Mouse (Mus musculus) stomach, embryonic 15.5 days (tissue): ENCODE measurements at regions not wholly inside any gene's neighbourhood (a gene's known extent, or its start where the extent isn't known, plus 50 kb on each side); places are given as distances from the start of the nearest gene placed in this dataset.
A peak's percentile ranks its signal among the peaks of the same experiment; 100 is the strongest.

Experiments used
- ATAC-seq: fragments of 200-750 bp; cut with Nextera tagmentation; 2 replicates; pipeline ENCODE4 v1.8.0; 2017; ENCODE audit warnings: low read depth, moderate number of reproducible peaks, moderate TSS enrichment; ENCODE audit not compliant: insufficient read depth, low FRiP score
- H3K27ac ChIP-seq: fragments of 300-500 bp; sonication (generic); 2 replicates; pipeline ENCODE4 v1.5.1; 2015; ENCODE audit warnings: mild to moderate bottlenecking, inconsistent platforms
- H3K27me3 ChIP-seq: fragments of 300-500 bp; sonication (generic); replicated peaks from 2 replicates; pipeline ENCODE4 v1.6.1; 2015; ENCODE audit warnings: inconsistent platforms
- H3K36me3 ChIP-seq: fragments of 300-500 bp; sonication (generic); 2 replicates; pipeline ENCODE4 v1.6.1; 2015; ENCODE audit warnings: inconsistent platforms
- H3K4me1 ChIP-seq: fragments of 300-500 bp; sonication (generic); 2 replicates; pipeline ENCODE4 v1.6.1; 2015; ENCODE audit warnings: inconsistent platforms
- H3K4me2 ChIP-seq: fragments of 300-500 bp; sonication (generic); 2 replicates; pipeline ENCODE4 v1.6.1; 2015; ENCODE audit warnings: mild to moderate bottlenecking, inconsistent platforms
- H3K4me3 ChIP-seq: fragments of 300-500 bp; sonication (generic); replicated peaks from 2 replicates; pipeline ENCODE4 v1.5.1; 2015; ENCODE audit warnings: inconsistent platforms
- H3K9ac ChIP-seq: fragments of 300-500 bp; sonication (generic); 2 replicates; pipeline ENCODE4 v1.6.1; 2015; ENCODE audit warnings: inconsistent platforms
- H3K9me3 ChIP-seq: fragments of 300-500 bp; sonication (generic); 2 replicates; pipeline ENCODE4 v1.6.1; 2016; ENCODE audit warnings: inconsistent platforms
- WGBS: fragments of 180-500 bp; shearing (Covaris S2); methylation state at CpG from one replicate; pipeline ENCODE4 v1.1.7; 2015; 5-methylcytosine and 5-hydroxymethylcytosine counted together

GRCm38 (mm10) chr5:80484676-80485075, 535.3 kb upstream of the Adgrl3 start:
- Histone ChIP-seq H3K27ac (no peak overlapping the region), H3K4me1 (no peaks in the 10 kb centered on the region), H3K27me3 (no peaks in the 10 kb centered on the region), H3K36me3 (no peaks in the 10 kb centered on the region), H3K4me2 (no peak overlapping the region), H3K4me3 (no peak overlapping the region), H3K9ac (no peak overlapping the region), H3K9me3 (no peaks in the 10 kb centered on the region)
- ATAC-seq: no peak
- 70% methylated on average over 3 of the region's 3 CpGs for WGBS

- H3K9ac ChIP-seq: no peak overlapping the region
- no peak overlapping the region for H3K4me2 ChIP-seq
- no peak for ATAC-seq
- no peak overlapping the region for H3K4me3 ChIP-seq
- no peaks in the 10 kb centered on the region for H3K36me3 ChIP-seq
- 89% methylated on average over 1 of the region's 1 CpGs for WGBS
- no peaks in the 10 kb centered on the region for H3K4me1 ChIP-seq
- no peak overlapping the region for H3K27ac ChIP-seq
- H3K9me3 ChIP-seq: no peaks in the 10 kb centered on the region
- H3K27me3 ChIP-seq: no peaks in the 10 kb centered on the region
These were observed 531.6 kb upstream of the Adgrl3 start for GRCm38 (mm10) chr5:80488332-80488731.

- Histone ChIP-seq H3K4me3 (no peak overlapping the region), H3K27me3 (no peaks in the 10 kb centered on the region), H3K9ac (no peak overlapping the region), H3K27ac (no peak overlapping the region), H3K9me3 (no peaks in the 10 kb centered on the region), H3K36me3 (no peaks in the 10 kb centered on the region), H3K4me2 (no peak overlapping the region), H3K4me1 (no peaks in the 10 kb centered on the region)
- 23% methylated on average over 2 of the region's 2 CpGs for WGBS
- no peak for ATAC-seq
These were observed 511.3 kb upstream of the Adgrl3 start for GRCm38 (mm10) chr5:80508672-80509071.

DNA sequence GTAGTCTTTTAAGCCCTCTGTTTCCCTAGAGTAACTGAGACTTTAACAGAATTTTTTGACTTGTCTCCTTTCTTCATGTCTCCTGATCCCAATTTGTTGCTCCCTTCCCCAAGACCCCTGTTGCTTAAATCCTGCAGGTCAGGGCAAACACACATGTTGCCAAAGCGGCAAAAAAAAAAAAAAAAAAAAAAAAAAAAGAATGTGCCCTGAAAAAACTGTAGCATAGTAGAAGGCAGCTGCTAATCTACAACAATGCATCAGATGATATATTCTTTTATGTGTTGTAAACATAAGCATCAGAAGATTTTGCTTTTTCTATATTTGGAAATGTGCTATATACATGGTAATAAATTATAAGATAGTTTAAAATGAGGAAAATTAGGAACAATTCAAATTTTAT, 479.9 kb upstream of the Adgrl3 start:
- Histone ChIP-seq H3K4me1 (no peaks in the 10 kb centered on the region), H3K27me3 (no peaks in the 10 kb centered on the region), H3K4me3 (no peak overlapping the region), H3K27ac (no peak overlapping the region), H3K36me3 (no peaks in the 10 kb centered on the region), H3K9me3 (no peaks in the 10 kb centered on the region), H3K9ac (no peak overlapping the region), H3K4me2 (no peak overlapping the region)
- ATAC-seq: no peak
- 62% methylated on average over 1 of the region's 1 CpGs for WGBS

DNA sequence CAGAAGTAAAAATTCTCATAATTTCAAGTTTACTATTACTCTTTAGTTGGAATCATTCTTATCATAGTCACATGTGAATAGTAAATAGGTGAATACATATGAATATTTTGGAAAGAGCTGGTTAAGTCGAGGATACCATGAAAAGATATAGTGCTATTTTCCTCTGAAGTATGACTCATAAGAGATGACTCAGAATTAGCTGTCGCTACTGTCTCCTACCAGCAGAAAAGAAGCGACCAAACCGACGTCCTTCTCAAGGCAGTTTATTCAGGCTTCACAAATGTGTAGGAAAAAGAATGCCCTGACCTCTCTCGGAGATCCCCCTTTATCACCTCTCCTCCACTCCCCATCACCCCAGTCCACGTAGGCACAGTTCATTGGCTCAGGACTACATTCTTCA, 468.3 kb upstream of the Adgrl3 start:
- no peak overlapping the region for H3K9ac ChIP-seq
- H3K27ac ChIP-seq: no peak overlapping the region
- no peaks in the 10 kb centered on the region for H3K27me3 ChIP-seq
- no peaks in the 10 kb centered on the region for H3K4me1 ChIP-seq
- no peaks in the 10 kb centered on the region for H3K9me3 ChIP-seq
- ATAC-seq: no peak
- H3K4me3 ChIP-seq: no peak overlapping the region
- no peaks in the 10 kb centered on the region for H3K36me3 ChIP-seq
- WGBS: 80% methylated on average over 7 of the region's 7 CpGs
- no peak overlapping the region for H3K4me2 ChIP-seq

DNA sequence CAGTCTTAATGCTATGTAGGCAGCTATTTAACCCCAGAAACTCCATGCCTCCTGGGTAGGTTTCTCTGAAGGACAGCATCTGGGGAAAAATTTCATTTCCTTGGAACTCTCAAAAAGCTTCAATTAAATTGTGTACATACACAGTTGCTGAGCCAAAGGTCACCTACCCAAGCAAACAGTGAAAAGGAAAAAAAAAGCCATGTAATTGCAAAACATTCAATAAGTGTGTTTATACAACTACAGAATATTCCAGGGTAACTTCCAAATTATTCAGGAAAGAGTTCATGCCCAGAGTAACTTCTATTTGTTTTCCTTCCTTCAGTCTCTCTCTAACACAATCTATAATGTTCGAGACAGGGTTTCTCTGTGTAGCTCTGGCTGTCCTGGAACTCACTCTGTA, 441.2 kb upstream of the Adgrl3 start:
- Histone ChIP-seq H3K27me3 (no peaks in the 10 kb centered on the region), H3K36me3 (no peaks in the 10 kb centered on the region), H3K4me3 (no peak overlapping the region), H3K9me3 (no peaks in the 10 kb centered on the region), H3K4me2 (no peak overlapping the region), H3K27ac (no peak overlapping the region), H3K9ac (no peak overlapping the region), H3K4me1 (no peaks in the 10 kb centered on the region)
- WGBS: 70% methylated on average over 1 of the region's 1 CpGs
- no peak for ATAC-seq

DNA sequence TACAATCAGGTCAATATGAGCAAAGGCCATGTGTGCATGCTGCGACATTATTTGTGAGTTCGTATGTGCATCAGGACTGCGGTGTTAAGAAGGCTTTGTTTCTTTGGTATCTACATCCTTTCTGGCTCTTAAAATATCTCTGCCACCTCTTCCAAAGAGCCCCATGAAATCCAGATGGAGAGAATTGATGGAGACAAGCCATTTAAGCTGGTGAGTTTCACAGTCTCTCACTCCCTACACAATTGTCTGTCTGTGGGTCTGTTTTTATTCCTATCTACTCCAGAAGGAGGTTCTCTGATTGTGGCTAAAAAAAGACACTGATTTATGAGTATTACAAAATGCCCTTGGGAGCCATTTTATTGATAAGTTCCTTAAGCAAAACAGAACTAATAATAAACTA, 408.4 kb upstream of the Adgrl3 start:
- Histone ChIP-seq H3K27me3 (no peaks in the 10 kb centered on the region), H3K9ac (no peak overlapping the region), H3K4me2 (no peak overlapping the region), H3K36me3 (no peaks in the 10 kb centered on the region), H3K4me1 (no peaks in the 10 kb centered on the region), H3K9me3 (no peaks in the 10 kb centered on the region), H3K27ac (no peak overlapping the region), H3K4me3 (no peak overlapping the region)
- WGBS: over 99% methylated on average over 3 of the region's 3 CpGs
- ATAC-seq: no peak

GRCm38 (mm10) chr5:80627225-80627624, 392.7 kb upstream of the Adgrl3 start:
- no peaks in the 10 kb centered on the region for H3K36me3 ChIP-seq

DNA sequence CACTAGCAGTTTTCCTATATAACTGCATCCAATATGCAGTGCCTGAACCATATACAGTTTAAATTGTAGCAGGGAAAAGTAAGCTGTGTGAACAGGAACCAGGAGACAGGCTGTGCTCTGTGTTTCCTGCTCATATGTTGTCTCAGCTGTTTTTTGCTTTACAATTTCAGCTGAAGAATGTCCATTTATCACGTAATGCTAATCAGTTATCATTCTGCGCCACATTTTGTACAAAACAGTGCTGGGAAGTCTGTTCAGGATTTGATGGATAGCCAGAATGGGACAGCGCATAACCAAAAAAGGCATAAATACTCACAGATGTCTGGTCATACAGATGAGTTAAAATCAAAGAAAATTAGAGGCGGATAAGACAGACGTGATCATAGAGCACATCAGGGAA, 360.9 kb upstream of the Adgrl3 start:
- H3K27me3 ChIP-seq: no peaks in the 10 kb centered on the region
- no peak overlapping the region for H3K4me3 ChIP-seq
- 30% methylated on average over 5 of the region's 5 CpGs for WGBS
- H3K4me2 ChIP-seq: no peak overlapping the region
- H3K9ac ChIP-seq: no peak overlapping the region
- H3K27ac ChIP-seq: peak overlapping the region; percentile 18; the same call in 1 of the 2 replicates
- no peaks in the 10 kb centered on the region for H3K9me3 ChIP-seq
- no peaks in the 10 kb centered on the region for H3K4me1 ChIP-seq
- no peaks in the 10 kb centered on the region for H3K36me3 ChIP-seq
- peak; percentile 47; the same call in 1 of the 2 replicates for ATAC-seq

More at GRCm38 (mm10) chr5:80627225-80627624, 392.7 kb upstream of the Adgrl3 start:
- H3K9ac ChIP-seq: no peak overlapping the region
- H3K4me2 ChIP-seq: no peak overlapping the region
- no peak overlapping the region for H3K4me3 ChIP-seq
- H3K27ac ChIP-seq: no peak overlapping the region
- H3K9me3 ChIP-seq: no peaks in the 10 kb centered on the region
- peak; percentile 31; the same call in 1 of the 2 replicates for ATAC-seq
- H3K4me1 ChIP-seq: no peaks in the 10 kb centered on the region
- WGBS: 37% methylated on average over 3 of the region's 3 CpGs
- H3K27me3 ChIP-seq: no peaks in the 10 kb centered on the region

- ATAC-seq: peak; percentile 58; the same call in 1 of the 2 replicates
- Histone ChIP-seq H3K27ac (peak overlapping the region; percentile 21; the same call in 1 of the 2 replicates), H3K4me2 (no peak overlapping the region), H3K27me3 (no peaks in the 10 kb centered on the region), H3K36me3 (no peaks in the 10 kb centered on the region), H3K9me3 (no peaks in the 10 kb centered on the region), H3K4me3 (no peak overlapping the region), H3K4me1 (no peaks in the 10 kb centered on the region), H3K9ac (no peak overlapping the region)
- 24% methylated on average over 3 of the region's 3 CpGs for WGBS
These were observed 360.4 kb upstream of the Adgrl3 start for GRCm38 (mm10) chr5:80659530-80659929.

DNA sequence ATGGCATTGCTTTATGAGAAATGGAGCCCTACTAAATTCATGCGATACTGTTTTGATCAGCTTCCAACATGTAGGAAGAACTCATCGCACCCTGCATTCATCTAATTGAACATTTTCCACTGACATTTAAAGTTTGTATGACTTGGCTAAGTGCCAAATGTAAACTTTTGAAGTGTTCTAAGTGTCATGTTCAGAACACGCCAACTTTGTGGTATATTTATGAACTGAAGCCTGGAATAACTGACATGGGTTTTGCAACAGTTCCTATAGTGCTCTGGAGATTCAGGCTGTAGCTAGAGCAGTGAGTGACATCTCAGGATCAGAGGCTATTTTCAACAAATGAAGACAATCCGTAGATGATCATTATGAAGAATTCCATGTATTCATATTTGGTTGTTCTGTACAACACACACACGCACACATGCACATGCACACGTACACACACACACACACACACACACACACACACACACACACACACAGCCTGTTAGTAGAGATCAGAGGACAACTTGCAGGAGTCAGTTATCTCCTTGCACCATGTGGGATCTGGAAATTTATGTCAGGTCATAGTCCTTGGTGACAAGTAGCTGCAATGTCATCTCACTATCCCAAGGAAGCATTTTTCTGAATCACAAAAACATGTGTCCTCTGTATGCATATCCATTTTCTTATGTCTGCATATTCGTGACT, 349.5 kb upstream of the Adgrl3 start:
- no peaks in the 10 kb centered on the region for H3K4me1 ChIP-seq
- H3K4me2 ChIP-seq: no peak overlapping the region
- H3K27me3 ChIP-seq: no peaks in the 10 kb centered on the region
- no peak for ATAC-seq
- 54% methylated on average over 7 of the region's 7 CpGs for WGBS
- no peaks in the 10 kb centered on the region for H3K9me3 ChIP-seq
- no peaks in the 10 kb centered on the region for H3K36me3 ChIP-seq
- H3K27ac ChIP-seq: no peak overlapping the region
- H3K4me3 ChIP-seq: no peak overlapping the region
- H3K9ac ChIP-seq: no peak overlapping the region

- Histone ChIP-seq H3K27me3 (no peaks in the 10 kb centered on the region), H3K36me3 (no peaks in the 10 kb centered on the region), H3K4me2 (no peak overlapping the region), H3K4me1 (no peaks in the 10 kb centered on the region), H3K9me3 (no peaks in the 10 kb centered on the region), H3K4me3 (no peak overlapping the region), H3K27ac (no peak overlapping the region), H3K9ac (no peak overlapping the region)
- no peak for ATAC-seq
- WGBS: 73% methylated on average over 2 of the region's 2 CpGs
These were observed 336.5 kb upstream of the Adgrl3 start for GRCm38 (mm10) chr5:80683431-80683830.

GRCm38 (mm10) chr5:80700848-80701247, 319.1 kb upstream of the Adgrl3 start:
- no peak overlapping the region for H3K4me3 ChIP-seq
- no peaks in the 10 kb centered on the region for H3K36me3 ChIP-seq
- WGBS: 91% methylated on average over 2 of the region's 2 CpGs

More at GRCm38 (mm10) chr5:80700848-80701247, 319.1 kb upstream of the Adgrl3 start:
- H3K9ac ChIP-seq: no peak overlapping the region
- H3K27me3 ChIP-seq: no peaks in the 10 kb centered on the region
- H3K4me2 ChIP-seq: no peak overlapping the region
- no peak for ATAC-seq
- H3K4me1 ChIP-seq: no peaks in the 10 kb centered on the region
- H3K27ac ChIP-seq: no peak overlapping the region
- H3K9me3 ChIP-seq: no peaks in the 10 kb centered on the region
